Mouse (Mus musculus): ENCODE data around the gene Lamtor2. TPM values are rescaled to one million over a fixed set of nuclear protein-coding genes. Genes with fewer than 3 reads are reported as not detected.

Lamtor2 gene
- polyA plus RNA-seq, 1 experiment from 2014 or later, result 81.7 TPM

DNA sequence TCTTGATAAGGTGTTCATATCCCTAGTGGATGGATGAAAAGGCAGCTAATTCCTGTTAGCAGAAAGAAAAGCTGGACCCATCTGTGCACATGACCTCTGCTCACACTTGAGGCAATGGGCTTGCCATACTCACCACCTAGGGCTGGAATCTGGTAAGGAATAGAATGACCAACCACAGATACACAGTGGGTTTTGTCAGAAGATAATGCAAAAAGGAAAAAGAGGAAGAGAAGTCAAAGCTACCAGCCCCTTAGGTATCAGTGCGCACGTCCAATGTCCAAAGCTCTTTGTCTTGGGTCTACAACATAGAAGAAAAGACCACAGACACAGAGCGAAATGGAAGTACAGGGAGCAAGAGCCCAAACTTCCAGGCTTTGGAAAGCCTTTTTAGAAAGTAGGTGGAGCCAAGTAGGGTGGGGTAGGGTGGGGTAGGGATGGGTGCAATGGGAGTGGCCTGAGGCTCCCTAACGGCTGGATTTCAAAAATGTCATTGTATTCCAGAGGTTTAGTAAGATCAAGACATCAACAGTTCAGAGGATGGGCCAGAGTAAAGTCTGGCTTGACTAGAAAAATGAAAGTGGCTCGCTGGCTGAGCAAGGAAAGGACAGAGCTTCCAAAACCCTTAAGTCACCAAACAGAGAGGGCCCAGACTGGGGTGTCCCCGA is 51.4 kb downstream of the Lamtor2 start:
- Histone ChIP-seq H3K27me3 (ENCODE audit: control insufficient read depth, insufficient read depth, low read length) (no peaks in the 10 kb centered on the region), H3K4me3 (ENCODE audit: low read length) (peak overlapping the region; percentile 75), H3K4me2 (replicated peaks; ENCODE audit: low read depth, low read length) (peak overlapping the region; percentile 100), H3K9me3 (ENCODE audit: control insufficient read depth, low read length) (no peaks in the 10 kb centered on the region), H3K27ac (ENCODE audit: low read depth, low read length) (no peak overlapping the region; the same call in 1 of the 2 replicates), H3K36me3 (ENCODE audit: control insufficient read depth, insufficient read depth, low read length) (no peaks in the 10 kb centered on the region), H3K9ac (ENCODE audit: low read depth, low read length) (peak overlapping the region; percentile 78; the same call in 1 of the 2 replicates), H3K4me1 (ENCODE audit: control insufficient read depth, insufficient read depth, low read length) (peaks cover 18% of the 10 kb centered on the region; the same call in 1 of the 2 replicates)
- no peak for ATAC-seq (ENCODE audit: low FRiP score, low TSS enrichment)
- 56% methylated on average over 6 of the region's 6 CpGs for WGBS

DNA sequence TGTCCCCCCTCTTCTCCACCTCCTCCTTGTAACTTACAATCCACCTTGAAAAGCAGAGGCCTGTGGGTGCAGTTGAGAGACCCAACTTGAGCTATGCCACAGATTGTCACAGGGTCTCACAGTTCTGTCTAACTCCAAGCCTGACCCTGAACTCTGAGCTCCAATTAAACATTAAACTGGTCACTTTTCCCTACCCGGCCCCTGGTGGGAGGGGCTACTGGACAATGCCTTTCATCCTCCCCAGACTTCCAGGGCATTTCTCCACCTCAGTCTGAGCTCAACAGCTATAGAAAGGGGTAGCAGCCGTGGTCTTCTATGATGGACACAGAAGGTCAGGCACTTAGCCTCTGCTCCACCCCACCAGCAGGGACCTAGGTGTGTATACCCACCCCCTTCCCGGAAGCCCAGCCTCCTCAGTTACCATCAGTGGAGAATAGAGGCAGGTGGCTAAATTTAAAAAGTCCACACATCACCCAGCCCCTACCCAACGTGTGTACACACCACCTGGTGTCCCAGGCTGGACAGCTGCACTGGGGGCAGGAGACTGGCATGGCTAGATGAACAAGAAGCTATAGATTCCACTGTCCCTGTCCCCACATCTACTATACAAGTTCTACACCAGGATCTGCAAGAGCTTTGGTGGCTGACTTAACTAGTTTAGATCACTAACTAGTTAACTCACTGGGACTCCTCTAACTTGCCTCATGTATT is 52.1 kb downstream of the Lamtor2 start:
- WGBS, result 48% methylated on average over 4 of the region's 4 CpGs
- ATAC-seq (ENCODE audit: low FRiP score, low TSS enrichment), result no peak
- no peak overlapping the region for H3K27ac ChIP-seq (ENCODE audit: low read depth, low read length)
- no peaks in the 10 kb centered on the region for H3K36me3 ChIP-seq (ENCODE audit: control insufficient read depth, insufficient read depth, low read length)
- no peaks in the 10 kb centered on the region for H3K9me3 ChIP-seq (ENCODE audit: control insufficient read depth, low read length)
- peak overlapping the region; percentile 100; the same call in 1 of the 2 replicates for H3K4me2 ChIP-seq (replicated peaks; ENCODE audit: low read depth, low read length)
- H3K9ac ChIP-seq (ENCODE audit: low read depth, low read length), result no peak overlapping the region
- H3K4me3 ChIP-seq (ENCODE audit: low read length), result no peak overlapping the region; the same call in 1 of the 2 replicates
- no peaks in the 10 kb centered on the region for H3K27me3 ChIP-seq (ENCODE audit: control insufficient read depth, insufficient read depth, low read length)
- peaks cover 18% of the 10 kb centered on the region; the same call in 1 of the 2 replicates for H3K4me1 ChIP-seq (ENCODE audit: control insufficient read depth, insufficient read depth, low read length)

DNA sequence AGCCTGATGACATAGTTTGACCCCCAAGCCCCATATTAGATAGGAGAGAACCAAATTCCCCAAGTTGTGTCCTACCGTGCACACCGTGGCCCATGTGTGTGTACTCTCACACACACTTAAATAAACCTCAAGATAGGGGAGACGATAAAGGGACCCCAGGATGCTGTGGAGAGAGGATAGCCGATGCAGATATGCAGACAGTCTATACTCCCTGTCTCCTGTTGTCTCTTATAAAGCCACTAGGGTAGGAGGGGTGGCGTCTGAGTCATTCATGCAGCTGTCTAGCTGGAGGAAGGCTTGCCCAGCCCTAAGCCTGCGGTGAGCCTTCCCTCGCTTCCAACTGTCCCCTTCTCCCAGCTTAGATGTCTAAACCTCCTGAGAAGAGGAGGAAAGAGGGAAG is 52.8 kb downstream of the Lamtor2 start:
- Histone ChIP-seq H3K9ac (ENCODE audit: low read depth, low read length) (no peak overlapping the region), H3K4me2 (replicated peaks; ENCODE audit: low read depth, low read length) (no peak overlapping the region), H3K36me3 (ENCODE audit: control insufficient read depth, insufficient read depth, low read length) (no peaks in the 10 kb centered on the region), H3K9me3 (ENCODE audit: control insufficient read depth, low read length) (no peaks in the 10 kb centered on the region), H3K27ac (ENCODE audit: low read depth, low read length) (no peak overlapping the region), H3K27me3 (ENCODE audit: control insufficient read depth, insufficient read depth, low read length) (no peaks in the 10 kb centered on the region), H3K4me3 (ENCODE audit: low read length) (no peak overlapping the region), H3K4me1 (ENCODE audit: control insufficient read depth, insufficient read depth, low read length) (peaks cover 18% of the 10 kb centered on the region; the same call in 1 of the 2 replicates)
- 87% methylated on average over 7 of the region's 7 CpGs for WGBS
- no peak for ATAC-seq (ENCODE audit: low FRiP score, low TSS enrichment)

MicroRNAs encoded within 50 kb of the gene (microRNA counts, 519-probe panel; counts per million panel counts)
- microRNA mmu-miR-1905, result not detected

Small RNA genes lying within 50 kb of the gene (microRNA-seq; reads per million reads assigned to microRNA genes)
- gene Mir1905, result not detected

Other genes with a start within 250 kb of the Lamtor2 start
- 114 and 138 TPM in 2 replicates for gene Glmp, start 228.1 kb downstream of the Lamtor2 start, polyA plus RNA-seq (2014; fragmentation: Nextera tagmentation; extraction: Ambion mirVana)
- 3.4 and 5.5 TPM in 2 replicates for gene Tmem79, start 216.9 kb downstream of the Lamtor2 start, polyA plus RNA-seq (2014; fragmentation: Nextera tagmentation; extraction: Ambion mirVana)
- 36.5 and 47.4 TPM in 2 replicates for gene Smg5, start 216.8 kb downstream of the Lamtor2 start, polyA plus RNA-seq (2014; fragmentation: Nextera tagmentation; extraction: Ambion mirVana)
- gene Paqr6, start 188.5 kb downstream of the Lamtor2 start, polyA plus RNA-seq (2014; fragmentation: Nextera tagmentation; extraction: Ambion mirVana), result 7.9 and 8.5 TPM in 2 replicates
- 0.28 TPM in 1 of 2 replicates, not detected in the other for gene Bglap3, start 180.3 kb downstream of the Lamtor2 start, polyA plus RNA-seq (2014; fragmentation: Nextera tagmentation; extraction: Ambion mirVana)
- not detected in 2 replicates for gene Bglap2, start 174.4 kb downstream of the Lamtor2 start, polyA plus RNA-seq (2014; fragmentation: Nextera tagmentation; extraction: Ambion mirVana)
- 0.57 TPM in 1 of 2 replicates, not detected in the other for gene Bglap, start 168.6 kb downstream of the Lamtor2 start, polyA plus RNA-seq (2014; fragmentation: Nextera tagmentation; extraction: Ambion mirVana)
- 169 and 181 TPM in 2 replicates for gene Pmf1, start 142.7 kb downstream of the Lamtor2 start, polyA plus RNA-seq (2014; fragmentation: Nextera tagmentation; extraction: Ambion mirVana)
- 13.1 and 19.4 TPM in 2 replicates for gene Slc25a44, start 127.9 kb downstream of the Lamtor2 start, polyA plus RNA-seq (2014; fragmentation: Nextera tagmentation; extraction: Ambion mirVana)
- gene Sema4a, start 91.9 kb downstream of the Lamtor2 start, polyA plus RNA-seq (2014; fragmentation: Nextera tagmentation; extraction: Ambion mirVana), result 5.7 and 10.0 TPM in 2 replicates
- 41.6 and 55.7 TPM in 2 replicates for gene Lmna, start 43.1 kb downstream of the Lamtor2 start, polyA plus RNA-seq (2014; fragmentation: Nextera tagmentation; extraction: Ambion mirVana)
- gene Mex3a, start 20.7 kb downstream of the Lamtor2 start, polyA plus RNA-seq (2014; fragmentation: Nextera tagmentation; extraction: Ambion mirVana), result 31.6 and 32.2 TPM in 2 replicates
- gene Rab25, start 4.8 kb downstream of the Lamtor2 start, polyA plus RNA-seq (2014; fragmentation: Nextera tagmentation; extraction: Ambion mirVana), result 14.2 and 16.7 TPM in 2 replicates
- 51.4 and 73.4 TPM in 2 replicates for gene Ubqln4, start 684 bp upstream of the Lamtor2 start, polyA plus RNA-seq (2014; fragmentation: Nextera tagmentation; extraction: Ambion mirVana)
- gene Ssr2, start 22.8 kb upstream of the Lamtor2 start, polyA plus RNA-seq (2014; fragmentation: Nextera tagmentation; extraction: Ambion mirVana), result 260 and 303 TPM in 2 replicates
- gene Arhgef2, start 52.9 kb upstream of the Lamtor2 start, polyA plus RNA-seq (2014; fragmentation: Nextera tagmentation; extraction: Ambion mirVana), result 110 and 127 TPM in 2 replicates
- not detected in 2 replicates for gene Rxfp4, start 100.1 kb upstream of the Lamtor2 start, polyA plus RNA-seq (2014; fragmentation: Nextera tagmentation; extraction: Ambion mirVana)
- gene Khdc4, start 132.7 kb upstream of the Lamtor2 start, polyA plus RNA-seq (2014; fragmentation: Nextera tagmentation; extraction: Ambion mirVana), result 58.1 and 103 TPM in 2 replicates
- 44.7 and 46.4 TPM in 2 replicates for gene Rit1, start 163.8 kb upstream of the Lamtor2 start, polyA plus RNA-seq (2014; fragmentation: Nextera tagmentation; extraction: Ambion mirVana)
- gene Syt11, start 222.1 kb upstream of the Lamtor2 start, polyA plus RNA-seq (2014; fragmentation: Nextera tagmentation; extraction: Ambion mirVana), result 10.3 and 12.5 TPM in 2 replicates

Measured in kidney, embryonic 14.5 days (tissue).